ENCODE assay signal across 9 mouse cellular contexts in the genomic region with DNA sequence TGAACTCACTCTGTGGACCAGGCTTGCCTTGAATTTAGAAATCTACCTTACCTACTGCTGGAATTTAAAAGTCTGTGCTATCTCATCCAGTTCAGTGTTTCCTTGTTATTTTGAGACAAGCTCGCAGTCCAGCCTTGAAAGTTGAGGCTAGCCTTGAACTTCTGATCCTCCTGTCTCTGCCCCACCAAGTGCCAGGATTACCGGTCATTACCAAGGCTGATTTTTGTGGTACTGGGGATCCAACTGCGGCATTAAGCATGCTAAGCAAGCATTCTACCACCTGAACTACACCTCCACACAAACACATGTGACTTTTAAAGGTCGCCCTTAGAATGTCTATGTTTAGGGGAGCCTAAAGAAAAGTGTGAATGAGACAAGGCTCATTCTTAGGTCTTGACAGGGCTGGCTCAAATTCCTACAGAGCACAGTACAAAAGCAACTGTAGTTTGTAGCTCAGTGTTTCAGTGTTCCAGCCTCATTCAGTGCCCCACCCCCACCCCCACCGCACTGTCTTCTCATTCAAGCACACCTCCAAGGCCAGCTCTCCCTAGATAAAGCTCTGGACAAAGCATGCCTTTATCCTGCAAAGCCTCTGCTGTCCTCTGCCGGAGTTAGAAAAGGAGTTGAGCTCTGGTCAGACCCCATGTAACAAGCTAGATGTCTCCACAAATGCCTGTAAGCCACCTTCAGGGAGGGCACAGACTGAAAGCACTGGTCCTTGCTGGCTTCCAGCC.
"Had no signal": no experiment of that assay in that cellular context is flagged by ENCODE, and none has a peak within 500 bp of the region (broad histone marks: within the 10 kb centered on the region; RNA-seq: fewer than 3 reads in every experiment).

No protein-coding gene starts in this region.

- H3K4me3 ChIP-seq: limb, embryonic 13.5 days; midbrain, embryonic 12.5 days; stomach, embryonic 15.5 days had no signal

- H3K9me3 ChIP-seq: limb, embryonic 13.5 days; midbrain, embryonic 12.5 days; stomach, embryonic 15.5 days had no signal

- H3K27ac ChIP-seq: limb, embryonic 13.5 days; liver, embryonic 14.5 days; midbrain, embryonic 12.5 days; stomach, embryonic 15.5 days had no signal

- DNase-seq: kidney, postnatal 14 days; left cerebral cortex, postnatal 4 days; lung, adult 18-20 months; right cerebral cortex, postnatal 14 days; thymus, postnatal 4 days had no signal

- H3K36me3 ChIP-seq: limb, embryonic 13.5 days; midbrain, embryonic 12.5 days; stomach, embryonic 15.5 days had no signal

- H3K27me3 ChIP-seq: limb, embryonic 13.5 days; midbrain, embryonic 12.5 days; stomach, embryonic 15.5 days had no signal
